Mouse (Mus musculus): ENCODE measurements around the gene Fam222b. TPM values are rescaled to one million over a fixed set of nuclear protein-coding genes. Genes with fewer than 3 reads are reported as not detected.

Fam222b gene
- polyA plus RNA-seq, 1 experiment: 21.6 TPM

DNA sequence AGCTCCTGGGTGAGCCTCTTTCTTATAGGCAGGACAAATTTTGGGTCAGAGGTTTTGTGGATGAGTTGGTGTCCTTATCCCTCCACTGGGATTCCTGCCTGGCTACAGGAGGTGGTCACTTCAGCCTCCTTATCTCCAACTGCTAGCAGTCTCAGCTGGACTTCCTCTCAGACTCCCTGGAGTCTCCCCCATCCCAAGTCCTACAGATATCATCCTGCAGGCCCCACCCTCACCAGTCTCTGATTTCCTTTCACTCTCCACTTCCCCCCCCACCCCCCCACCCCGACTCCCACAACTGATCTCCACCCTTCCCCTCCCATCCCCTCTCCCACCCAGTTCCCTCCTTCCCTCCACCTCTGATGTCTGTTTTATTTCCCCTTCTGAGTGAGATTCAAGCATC lies 10.9 kb upstream of the Fam222b start:
- no peak for DNase-seq
- H3K4me3 ChIP-seq (replicated peaks; ENCODE audit: extremely low read depth, low read depth, low read length): no peak overlapping the region
- WGBS: 0% methylated on average over 1 of the region's 1 CpGs
- H3K4me1 ChIP-seq (ENCODE audit: control insufficient read depth, insufficient read depth, low read length): peaks cover 3% of the 10 kb centered on the region
- TF ChIP-seq CTCF (IDR thresholded peaks at IDR 0.05; ENCODE audit: insufficient read depth, low read length) (no peak), POLR2A (IDR thresholded peaks at IDR 0.05; ENCODE audit: borderline replicate concordance, extremely low read depth, low read depth, low read length) (no peak)

DNA sequence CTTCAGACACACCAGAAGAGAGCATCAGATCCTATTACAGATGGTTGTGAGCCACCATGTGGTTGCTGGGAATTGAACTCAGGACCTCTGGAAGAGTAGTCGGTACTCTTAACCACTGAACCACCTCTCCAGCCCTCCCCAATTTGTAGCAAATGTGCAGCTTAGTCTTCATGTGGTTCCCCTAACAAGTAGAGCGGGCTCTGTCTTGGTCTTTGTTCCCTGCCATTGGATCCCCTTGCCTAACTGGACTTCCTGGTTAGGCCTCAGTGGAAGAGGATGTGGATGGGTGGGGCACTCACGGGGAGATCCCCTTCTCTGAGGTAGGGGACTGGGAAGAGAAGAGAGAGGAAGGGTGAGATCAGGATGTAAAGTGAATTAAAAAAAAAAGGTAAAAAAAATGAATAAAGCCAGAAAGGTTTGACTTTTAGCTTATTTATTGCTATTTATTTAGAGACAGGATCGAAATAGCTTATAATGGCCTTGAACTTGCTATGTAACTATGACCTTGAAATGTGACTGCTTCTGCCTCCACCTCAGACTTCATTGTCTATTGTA lies 7.5 kb upstream of the Fam222b start:
- no peak for DNase-seq
- TF ChIP-seq POLR2A (IDR thresholded peaks at IDR 0.05; ENCODE audit: borderline replicate concordance, extremely low read depth, low read depth, low read length) (no peak), CTCF (IDR thresholded peaks at IDR 0.05; ENCODE audit: insufficient read depth, low read length) (no peak)
- 65% methylated on average over 4 of the region's 4 CpGs for WGBS

DNA sequence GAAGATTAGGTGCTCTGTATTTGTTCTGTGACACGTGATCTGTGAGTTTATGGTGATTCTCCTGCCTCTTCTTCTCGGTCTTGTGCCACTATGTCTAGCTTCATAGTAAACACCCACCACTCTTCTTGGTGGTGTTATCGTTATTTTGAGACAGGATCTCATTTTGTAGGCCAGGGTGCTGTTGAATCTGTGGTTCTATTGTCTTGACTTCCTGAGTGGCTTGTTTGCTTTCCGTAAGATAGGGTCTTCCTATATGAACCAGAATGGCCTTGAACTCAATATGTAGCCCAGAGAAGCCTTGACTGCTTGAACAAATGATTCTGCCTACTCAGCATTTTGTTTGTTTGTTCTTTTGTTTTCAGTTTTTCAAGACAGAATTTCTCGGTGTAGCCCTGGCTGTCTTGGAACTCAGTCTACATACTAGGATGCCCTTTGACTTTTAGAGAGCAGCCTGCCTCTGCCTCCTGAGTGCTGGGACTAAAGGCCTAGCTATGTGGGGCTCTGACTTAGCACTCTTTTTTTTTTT lies 6.6 kb upstream of the Fam222b start:
- no peak for DNase-seq
- 52% methylated on average over 5 of the region's 5 CpGs for WGBS
- TF ChIP-seq POLR2A (IDR thresholded peaks at IDR 0.05; ENCODE audit: borderline replicate concordance, extremely low read depth, low read depth, low read length) (no peak), CTCF (IDR thresholded peaks at IDR 0.05; ENCODE audit: insufficient read depth, low read length) (no peak)
- Histone ChIP-seq H3K4me1 (ENCODE audit: control insufficient read depth, insufficient read depth, low read length) (no peaks in the 10 kb centered on the region; the same call in 1 of the 2 replicates), H3K4me3 (replicated peaks; ENCODE audit: extremely low read depth, low read depth, low read length) (no peak overlapping the region)

More for the DNA sequence above, 7.5 kb upstream of the Fam222b start:
- Histone ChIP-seq H3K4me1 (ENCODE audit: control insufficient read depth, insufficient read depth, low read length) (no peaks in the 10 kb centered on the region; the same call in 1 of the 2 replicates), H3K4me3 (replicated peaks; ENCODE audit: extremely low read depth, low read depth, low read length) (no peak overlapping the region)

DNA sequence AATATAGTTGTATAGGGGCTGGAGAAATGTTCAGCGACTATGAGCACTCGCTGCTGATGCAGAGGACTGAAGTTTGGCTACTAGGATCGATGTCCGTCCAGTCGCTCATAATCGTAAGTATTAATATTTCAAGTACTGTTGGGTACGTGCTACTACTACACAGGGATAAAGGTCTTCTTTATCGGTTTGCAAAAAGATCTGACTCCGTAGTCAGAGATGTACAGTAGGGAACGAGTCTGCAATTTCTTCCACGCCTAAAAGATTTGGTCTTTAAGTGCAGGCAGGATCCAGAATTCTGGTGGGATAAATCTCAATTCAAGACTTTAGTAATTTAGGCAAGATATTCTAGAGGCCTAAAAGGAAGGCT lies 340 bp upstream of the Fam222b start:
- no peak for TF ChIP-seq CTCF (IDR thresholded peaks at IDR 0.05; ENCODE audit: insufficient read depth, low read length)
- TF ChIP-seq POLR2A (IDR thresholded peaks at IDR 0.05; ENCODE audit: borderline replicate concordance, extremely low read depth, low read depth, low read length): no peak
- Histone ChIP-seq H3K4me3 (replicated peaks; ENCODE audit: extremely low read depth, low read depth, low read length) (peak overlapping the region; percentile 96), H3K4me1 (ENCODE audit: control insufficient read depth, insufficient read depth, low read length) (peaks cover 10% of the 10 kb centered on the region)
- WGBS: 44% methylated on average over 11 of the region's 11 CpGs
- no peak for DNase-seq

DNA sequence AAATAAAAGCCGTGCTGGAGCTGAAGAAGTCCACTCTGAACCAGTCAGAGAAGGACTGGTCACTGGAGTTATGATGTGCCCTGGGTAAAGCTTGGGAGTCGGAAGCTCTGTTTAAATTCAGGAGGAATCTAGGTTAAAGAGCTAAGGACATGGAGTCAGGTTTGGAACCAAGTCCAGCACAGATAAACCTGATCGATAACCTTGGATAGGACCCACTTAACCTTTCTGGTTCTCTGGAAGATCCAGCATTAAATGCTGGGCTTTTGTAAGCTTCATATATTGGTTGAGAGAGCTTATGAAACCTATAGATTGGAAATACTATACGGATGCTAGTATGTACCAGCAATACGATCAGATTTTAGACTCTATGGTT lies 670 bp downstream of the Fam222b start:
- Histone ChIP-seq H3K4me3 (replicated peaks; ENCODE audit: extremely low read depth, low read depth, low read length) (peak overlapping the region; percentile 96), H3K4me1 (ENCODE audit: control insufficient read depth, insufficient read depth, low read length) (peaks cover 10% of the 10 kb centered on the region)
- TF ChIP-seq CTCF (IDR thresholded peaks at IDR 0.05; ENCODE audit: insufficient read depth, low read length) (no peak), POLR2A (IDR thresholded peaks at IDR 0.05; ENCODE audit: borderline replicate concordance, extremely low read depth, low read depth, low read length) (no peak)
- WGBS: 12% methylated on average over 5 of the region's 5 CpGs
- no peak for DNase-seq

DNA sequence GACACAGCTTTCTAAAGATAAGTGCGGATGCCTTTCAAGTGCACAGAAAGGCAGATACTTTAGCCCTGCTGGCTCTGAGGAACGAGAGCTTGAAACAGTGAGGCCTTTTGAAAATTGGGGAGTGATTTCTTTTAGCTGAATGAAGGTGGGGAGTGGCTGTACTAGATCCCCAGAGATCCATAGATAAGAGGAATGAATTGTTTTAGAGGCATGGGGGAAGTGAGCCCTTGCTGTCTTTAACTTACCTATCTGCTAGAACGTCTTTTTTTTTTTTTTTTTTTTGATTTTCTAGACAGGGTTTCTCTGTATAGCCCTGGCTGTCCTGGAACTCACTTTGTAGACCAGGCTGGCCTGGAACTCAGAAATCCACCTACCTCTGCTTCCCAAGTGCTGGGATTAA lies 2.6 kb downstream of the Fam222b start:
- peaks cover 17% of the 10 kb centered on the region for H3K4me1 ChIP-seq (ENCODE audit: control insufficient read depth, insufficient read depth, low read length)
- TF ChIP-seq POLR2A (IDR thresholded peaks at IDR 0.05; ENCODE audit: borderline replicate concordance, extremely low read depth, low read depth, low read length) (no peak), CTCF (IDR thresholded peaks at IDR 0.05; ENCODE audit: insufficient read depth, low read length) (no peak)
- H3K4me3 ChIP-seq (replicated peaks; ENCODE audit: extremely low read depth, low read depth, low read length): no peak overlapping the region
- DNase-seq: no peak
- 26% methylated on average over 3 of the region's 3 CpGs for WGBS

DNA sequence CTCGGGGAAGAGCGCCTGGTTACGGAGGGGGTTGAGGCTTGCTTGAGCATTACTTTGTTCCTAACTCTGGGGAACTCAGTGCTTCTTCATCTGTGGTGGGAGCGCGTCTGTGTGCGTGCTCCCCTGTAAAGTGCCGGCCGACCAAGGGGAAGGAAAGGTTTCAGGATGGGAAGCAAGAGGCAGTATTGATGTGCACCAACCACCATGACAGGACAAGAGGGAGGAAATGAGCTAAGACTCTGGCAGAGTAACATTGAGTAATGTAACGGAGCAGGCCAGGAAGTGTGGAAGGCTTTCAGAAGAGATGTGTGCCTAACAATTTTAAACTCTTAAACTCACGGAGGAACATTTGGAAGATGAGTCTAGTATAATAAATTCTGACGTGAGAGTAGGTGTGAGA lies 6.3 kb downstream of the Fam222b start:
- no peak for DNase-seq
- Histone ChIP-seq H3K4me3 (replicated peaks; ENCODE audit: extremely low read depth, low read depth, low read length) (no peak overlapping the region), H3K4me1 (ENCODE audit: control insufficient read depth, insufficient read depth, low read length) (peaks cover 12% of the 10 kb centered on the region)
- TF ChIP-seq CTCF (IDR thresholded peaks at IDR 0.05; ENCODE audit: insufficient read depth, low read length) (no peak), POLR2A (IDR thresholded peaks at IDR 0.05; ENCODE audit: borderline replicate concordance, extremely low read depth, low read depth, low read length) (no peak)
- 48% methylated on average over 11 of the region's 11 CpGs for WGBS

DNA sequence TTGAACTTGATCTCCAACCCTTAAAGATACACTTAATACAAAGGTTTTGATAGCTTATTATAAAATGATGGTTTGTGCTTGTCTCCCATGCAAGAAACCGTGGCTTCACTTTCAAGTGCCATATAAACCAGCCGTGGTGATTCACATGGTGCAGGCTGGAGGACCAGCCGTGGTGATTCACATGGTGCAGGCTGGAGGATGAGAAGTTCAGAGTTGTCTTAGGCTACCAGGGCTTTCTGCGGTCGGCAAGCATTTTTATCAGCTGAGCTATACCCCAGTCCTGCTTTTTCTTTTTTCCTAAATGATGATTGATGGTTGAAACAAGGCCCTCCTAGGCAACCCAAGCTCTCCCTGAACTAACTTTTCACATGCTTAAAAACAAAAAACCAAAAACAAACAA lies 7.7 kb downstream of the Fam222b start:
- no peak for DNase-seq
- WGBS: 74% methylated on average over 5 of the region's 5 CpGs
- peaks cover 10% of the 10 kb centered on the region for H3K4me1 ChIP-seq (ENCODE audit: control insufficient read depth, insufficient read depth, low read length)
- H3K4me3 ChIP-seq (replicated peaks; ENCODE audit: extremely low read depth, low read depth, low read length): no peak overlapping the region
- no peak for TF ChIP-seq POLR2A (IDR thresholded peaks at IDR 0.05; ENCODE audit: borderline replicate concordance, extremely low read depth, low read depth, low read length)
- TF ChIP-seq CTCF (IDR thresholded peaks at IDR 0.05; ENCODE audit: insufficient read depth, low read length): no peak

DNA sequence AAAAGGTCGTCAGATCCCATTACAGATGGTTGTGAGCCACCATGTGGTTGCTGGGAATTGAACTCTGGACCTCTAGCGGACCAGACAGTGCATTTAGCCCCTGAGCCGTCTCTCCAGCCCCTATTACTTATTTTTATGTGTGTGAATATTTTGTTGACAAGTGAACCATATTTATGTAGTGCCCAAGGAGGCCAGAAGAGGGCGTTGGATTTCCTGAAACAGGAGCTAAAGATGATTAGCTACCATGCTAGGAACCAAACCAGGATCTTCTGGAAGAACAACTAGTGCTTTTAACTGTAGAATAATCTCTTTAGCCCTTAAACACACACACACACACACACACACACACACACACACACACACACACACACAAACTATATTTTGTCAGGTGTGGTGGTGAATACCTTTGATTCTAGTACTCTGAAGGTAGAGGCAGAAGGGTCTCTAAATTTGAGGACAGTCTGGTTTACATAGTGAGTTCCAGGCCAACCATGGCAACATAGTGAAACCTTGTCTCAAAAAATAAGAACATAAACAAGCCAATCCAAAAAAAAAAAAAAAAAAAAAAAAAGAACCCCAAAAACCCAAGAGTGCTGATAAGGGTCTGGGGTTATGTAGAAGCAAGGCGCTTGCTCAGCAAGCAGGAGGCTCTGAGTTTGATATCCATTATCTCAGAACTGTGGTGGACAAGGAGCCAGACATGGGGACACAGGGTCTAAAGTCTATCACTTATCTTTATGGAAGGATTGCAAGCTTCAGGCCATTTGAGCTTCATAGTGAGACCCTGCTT lies 8.7 kb downstream of the Fam222b start:
- Histone ChIP-seq H3K4me1 (ENCODE audit: control insufficient read depth, insufficient read depth, low read length) (peaks cover 7% of the 10 kb centered on the region; the same call in 1 of the 2 replicates), H3K4me3 (replicated peaks; ENCODE audit: extremely low read depth, low read depth, low read length) (no peak overlapping the region)
- TF ChIP-seq CTCF (IDR thresholded peaks at IDR 0.05; ENCODE audit: insufficient read depth, low read length) (no peak), POLR2A (IDR thresholded peaks at IDR 0.05; ENCODE audit: borderline replicate concordance, extremely low read depth, low read depth, low read length) (no peak)
- no peak for DNase-seq
- WGBS: 64% methylated on average over 5 of the region's 5 CpGs

DNA sequence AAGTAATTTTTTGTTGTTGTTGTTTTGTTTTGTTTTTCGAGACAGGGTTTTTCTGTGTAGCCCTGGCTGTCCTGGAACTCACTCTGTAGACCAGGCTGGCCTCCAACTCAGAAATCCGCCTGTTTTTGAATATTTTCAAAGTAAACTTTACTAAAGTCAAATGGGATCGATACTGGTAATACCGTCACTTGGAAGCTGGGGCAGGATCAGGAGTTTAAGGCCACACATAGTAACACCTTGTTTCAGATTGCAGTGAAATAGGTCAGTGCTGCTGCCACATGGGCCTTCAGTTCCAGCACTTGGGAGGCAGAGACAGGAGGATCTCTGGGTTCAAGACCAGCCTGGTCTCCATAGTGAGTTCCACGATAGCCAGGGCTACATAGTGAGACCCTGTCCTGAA lies 10.0 kb downstream of the Fam222b start:
- DNase-seq: no peak
- WGBS: 91% methylated on average over 5 of the region's 5 CpGs
- TF ChIP-seq POLR2A (IDR thresholded peaks at IDR 0.05; ENCODE audit: borderline replicate concordance, extremely low read depth, low read depth, low read length) (no peak), CTCF (IDR thresholded peaks at IDR 0.05; ENCODE audit: insufficient read depth, low read length) (no peak)
- peaks cover 7% of the 10 kb centered on the region; the same call in 1 of the 2 replicates for H3K4me1 ChIP-seq (ENCODE audit: control insufficient read depth, insufficient read depth, low read length)
- no peak overlapping the region for H3K4me3 ChIP-seq (replicated peaks; ENCODE audit: extremely low read depth, low read depth, low read length)
